Mouse (Mus musculus) heart, adult 10 weeks (tissue): Measurements from ENCODE around the gene 4930522H14Rik. TPM values are rescaled to one million over a fixed set of nuclear protein-coding genes. Genes with fewer than 3 reads are reported as not detected.

ENCODE experiments used
- polyA plus RNA-seq: library from polyadenylated mRNA; stranded (reverse); fragments of 350-450 nt; fragmentation: Illumina TruSeq; extraction: RNeasy Lipid Tissue Mini Kit (QIAGEN cat#74804); gene quantifications from one replicate; pipeline ENCODE4 v1.2.3, GENCODE M21; 2014; ENCODE audit warnings: low read depth, low replicate concordance

Gene 4930522H14Rik
- not detected for polyA plus RNA-seq

DNA sequence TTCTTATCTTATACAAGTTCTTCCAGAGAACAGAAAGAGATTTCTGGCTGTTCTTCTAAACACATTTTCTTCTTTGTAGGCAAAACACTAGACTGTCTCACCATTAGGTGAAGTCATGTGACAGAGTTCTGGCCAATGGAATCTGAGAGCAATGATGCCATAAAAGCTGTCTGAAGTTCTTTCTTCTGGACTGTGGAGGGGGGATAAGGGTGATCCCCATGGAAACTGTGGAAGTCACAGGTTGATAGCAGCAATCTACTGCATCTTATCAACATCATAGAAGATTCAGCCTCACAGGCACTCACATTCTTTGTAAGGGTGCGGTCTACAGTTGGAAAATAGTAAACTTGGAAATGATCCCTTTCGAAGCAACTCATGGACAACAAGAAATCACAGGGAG lies at the start of gene 4930522H14Rik:
TSS of gene 4930522H14Rik (minus strand) at position 187 of the 400 bp plus-strand sequence.

DNA sequence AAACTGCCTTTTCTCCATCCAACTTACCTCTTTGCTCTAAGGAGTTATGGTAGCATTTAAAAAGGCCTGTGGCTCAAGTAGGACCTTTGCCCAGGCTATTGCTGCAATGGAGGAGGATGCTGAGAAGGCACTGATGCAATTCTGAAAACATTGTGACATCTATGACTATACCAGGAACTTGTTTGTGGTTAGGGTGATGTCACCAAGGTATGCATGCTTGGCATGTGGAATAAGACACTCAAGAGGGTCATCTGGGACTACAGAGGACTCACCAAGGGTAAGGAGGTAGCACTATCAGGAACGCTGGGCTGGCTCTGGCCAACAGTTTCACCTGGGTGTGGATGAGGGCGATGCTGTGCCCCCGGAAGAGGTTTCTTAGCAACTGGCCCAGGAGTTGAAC lies 46.5 kb downstream of the 4930522H14Rik start, which contains the start of gene Rnf11:
TSS of gene Rnf11 (minus strand) at position 108 of the 400 bp plus-strand sequence.

Other genes with a start within 250 kb of the 4930522H14Rik start
- 2.4 TPM for gene Ttc39a, start 124.7 kb downstream of the 4930522H14Rik start, polyA plus RNA-seq
- gene Rnf11, start 46.6 kb downstream of the 4930522H14Rik start, polyA plus RNA-seq, result 128 TPM
- gene Cdkn2c, start 135.9 kb upstream of the 4930522H14Rik start, polyA plus RNA-seq, result 17.0 TPM
- gene Faf1, start 145.3 kb upstream of the 4930522H14Rik start, polyA plus RNA-seq, result 38.9 TPM